Mouse (Mus musculus) skeletal muscle tissue, adult 2 months (tissue): ENCODE measurements around the gene Nudcd3.
"Not testable (repeated sequence)": the region's sequence is repeated elsewhere in the genome, so short reads cannot be mapped to it uniquely, and the experiment has no call there.

Experiments
- DNase-seq: peaks from one replicate; pipeline ENCODE4 v3.0.0-alpha.2; 2012; ENCODE audit warnings: low read depth, low spot score

Nudcd3 gene

GRCm38 (mm10) chr11:6123605-6124120 lies 76.6 kb downstream of the Nudcd3 start:
- no peak for DNase-seq

DNA sequence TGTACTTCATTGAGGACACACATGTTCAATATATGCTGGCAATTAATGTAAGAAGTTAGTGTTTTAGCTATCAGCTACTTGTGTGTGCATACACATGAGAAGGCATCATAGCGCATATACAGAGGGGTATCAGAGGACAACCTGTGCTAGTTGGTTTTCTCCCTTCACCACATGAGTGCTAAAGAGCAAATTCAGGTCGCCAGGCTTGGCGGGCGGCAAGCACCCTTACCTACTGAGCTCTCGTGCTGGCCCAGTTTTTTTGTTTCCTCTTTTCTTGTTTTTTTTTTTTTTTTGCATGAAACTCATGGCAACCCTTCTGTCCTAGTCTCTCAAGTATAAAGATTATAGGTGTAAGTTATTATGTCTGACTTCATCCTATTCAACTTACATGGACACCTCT lies 77.6 kb downstream of the Nudcd3 start:
- DNase-seq = no peak

GRCm38 (mm10) chr11:6120596-6120995 lies 79.6 kb downstream of the Nudcd3 start:
- no peak for DNase-seq

- DNase-seq = no peak
Observed at GRCm38 (mm10) chr11:6120001-6120400, 80.2 kb downstream of the Nudcd3 start.

DNA sequence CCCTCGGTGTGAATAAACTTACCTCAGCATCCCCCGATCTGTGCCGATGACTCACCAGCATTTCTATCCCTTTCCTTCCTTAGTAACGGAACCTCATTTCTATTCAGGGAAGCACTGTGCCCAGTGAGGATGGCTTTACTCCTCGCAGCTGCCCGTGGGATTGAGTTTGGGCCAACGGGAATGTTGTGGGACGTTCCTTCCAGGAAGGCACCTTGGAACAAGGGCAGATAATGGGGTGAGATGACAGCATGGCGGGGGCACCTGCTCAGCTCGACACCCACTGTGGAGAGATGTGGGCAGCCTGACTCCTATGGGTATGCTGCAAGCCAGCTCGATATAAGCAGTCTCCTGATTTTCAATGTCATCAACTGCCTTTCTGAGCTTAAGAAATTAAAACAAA lies 80.9 kb downstream of the Nudcd3 start:
- DNase-seq = no peak

GRCm38 (mm10) chr11:6117956-6118355 lies 82.3 kb downstream of the Nudcd3 start:
- no peak for DNase-seq

GRCm38 (mm10) chr11:6111734-6112484 lies 88.3 kb downstream of the Nudcd3 start:
- no peak for DNase-seq

DNA sequence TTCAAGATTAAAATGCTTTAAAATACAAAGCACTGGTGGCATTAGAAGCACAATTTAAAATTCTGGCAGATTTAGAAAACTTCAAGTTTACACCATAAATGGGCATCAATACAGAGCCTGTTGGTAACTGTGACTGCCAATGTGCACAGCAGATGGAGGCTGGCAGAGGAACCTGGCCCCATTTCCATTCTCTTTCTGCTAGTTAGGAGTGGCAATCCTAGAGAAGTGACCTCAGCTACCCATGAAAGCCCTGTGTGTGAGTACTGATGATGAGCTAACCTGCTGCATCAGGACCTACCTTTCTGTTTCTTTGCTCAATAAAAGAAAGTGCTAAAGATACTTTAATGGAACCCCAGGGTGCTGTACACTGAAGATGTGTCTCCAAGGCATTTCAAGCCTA lies 90.2 kb downstream of the Nudcd3 start:
- no peak for DNase-seq

DNA sequence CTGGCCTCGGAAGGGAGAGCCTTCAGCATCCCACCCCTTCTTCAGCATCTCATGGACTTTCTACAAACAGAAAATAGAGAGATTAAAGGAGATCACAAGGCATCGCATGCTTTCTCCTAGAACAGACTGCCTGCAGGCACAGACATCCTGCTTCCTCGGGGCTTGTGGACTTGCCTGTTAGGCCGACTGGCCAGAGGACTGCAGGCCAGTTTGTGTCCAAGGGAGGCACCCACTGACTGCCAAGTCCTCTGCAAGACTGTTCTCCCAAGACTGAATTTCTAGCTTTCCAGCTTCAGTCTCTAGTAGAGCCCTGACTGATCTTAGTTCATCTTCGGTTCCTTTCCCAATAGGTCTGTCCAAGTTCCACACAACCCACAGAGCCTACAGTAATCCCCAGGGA lies 91.9 kb downstream of the Nudcd3 start:
- no peak for DNase-seq

- DNase-seq = no peak
Observed at GRCm38 (mm10) chr11:6107722-6108121, 92.5 kb downstream of the Nudcd3 start.

DNA sequence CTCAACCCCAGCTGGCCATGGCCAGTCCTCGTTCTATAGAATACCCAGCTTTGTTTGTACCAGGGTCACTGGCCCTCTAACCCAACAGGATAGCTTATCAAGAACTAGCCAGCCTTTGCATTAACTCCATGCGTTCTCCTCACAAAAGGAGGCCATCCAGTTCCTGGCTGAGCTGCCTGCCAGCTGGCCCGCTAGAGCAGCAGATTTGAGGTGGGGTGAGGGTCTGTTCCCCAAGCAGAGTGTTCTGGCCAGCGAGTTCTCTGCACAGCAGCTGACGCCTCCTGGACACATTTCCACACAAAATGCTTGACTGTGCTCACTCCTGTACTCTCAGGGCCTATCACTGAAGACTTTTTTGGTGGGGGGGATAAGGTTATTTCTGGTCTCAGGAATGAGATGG lies 95.5 kb downstream of the Nudcd3 start:
- DNase-seq = no peak

DNA sequence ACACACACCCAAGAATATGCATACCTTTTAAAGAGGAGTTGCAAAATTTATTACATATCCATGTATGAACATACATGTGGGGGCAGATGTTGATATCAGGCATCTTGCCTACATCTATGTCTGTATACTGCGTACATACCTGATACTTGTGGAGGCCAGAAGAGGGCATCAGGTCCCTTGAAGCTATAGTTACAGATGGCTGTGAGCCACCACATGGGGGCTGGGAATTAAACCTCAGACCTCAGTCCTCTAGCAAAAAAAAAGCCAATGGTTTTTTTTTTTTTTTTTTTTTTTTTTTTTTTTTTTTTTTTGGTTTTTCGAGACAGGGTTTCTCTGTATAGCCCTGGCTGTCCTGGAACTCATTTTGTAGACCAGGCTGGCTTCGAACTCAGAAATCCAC lies 103.6 kb downstream of the Nudcd3 start:
- DNase-seq = not testable (repeated sequence)

DNA sequence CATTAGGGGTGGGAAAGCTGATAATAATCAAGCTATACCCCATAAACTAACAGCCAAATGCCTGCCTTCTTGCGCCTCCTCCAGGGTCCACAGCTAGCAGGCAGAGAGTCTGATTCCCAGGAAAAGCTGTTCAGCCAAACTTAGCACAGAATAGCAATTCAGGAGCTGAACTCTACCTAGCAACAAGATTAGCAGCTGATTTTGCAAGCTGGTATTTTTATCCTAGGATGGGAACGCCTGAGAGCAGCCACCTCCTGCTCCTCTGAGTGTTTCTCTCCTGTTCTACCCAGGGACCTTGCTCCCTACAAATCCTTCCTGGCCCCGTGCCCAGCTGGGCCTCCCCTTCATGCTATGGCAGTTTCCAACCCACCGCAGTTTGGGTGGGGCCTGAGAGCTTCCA lies 113.2 kb downstream of the Nudcd3 start:
- DNase-seq = no peak

GRCm38 (mm10) chr11:6078737-6079136 lies 121.5 kb downstream of the Nudcd3 start:
- DNase-seq = no peak

- no peak for DNase-seq
Observed at GRCm38 (mm10) chr11:6075618-6076066, 124.6 kb downstream of the Nudcd3 start.

DNA sequence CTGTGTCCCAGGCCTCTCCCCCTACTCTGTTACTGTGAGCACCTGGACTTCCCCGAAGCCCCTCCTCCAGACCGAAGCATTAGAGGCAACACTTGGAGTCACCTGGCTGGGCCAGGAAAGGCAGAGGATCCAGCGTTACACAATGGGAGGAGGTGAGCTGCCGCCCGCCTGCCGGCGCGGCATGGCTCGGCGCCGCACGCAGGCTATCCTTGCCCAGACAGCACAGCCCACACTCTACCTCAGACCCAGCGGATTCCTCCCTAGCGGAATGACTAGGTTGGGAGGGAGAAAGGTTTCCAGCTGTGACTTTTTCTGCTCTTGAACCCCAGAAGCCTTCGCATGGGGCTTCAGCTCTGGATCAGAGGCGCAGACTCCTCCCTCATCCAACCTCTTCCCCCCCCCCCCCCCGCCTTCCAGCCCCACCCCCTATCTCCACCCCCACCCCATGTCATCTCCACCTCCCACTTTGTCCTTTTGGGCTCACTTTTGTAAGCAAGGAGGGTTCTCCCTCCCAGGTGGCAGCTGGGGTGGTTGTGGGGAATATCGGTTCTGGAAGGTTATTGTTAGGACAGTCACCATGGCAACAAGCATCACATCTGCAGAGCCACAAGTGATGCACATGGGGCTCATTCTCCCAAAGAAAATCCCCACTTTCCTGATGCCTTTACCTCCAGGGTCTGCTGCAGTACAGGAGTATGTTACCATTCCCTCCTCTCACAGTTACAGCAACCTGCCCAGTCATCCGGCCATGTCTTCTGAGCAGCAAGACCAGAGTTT lies 131.8 kb downstream of the Nudcd3 start:
- no peak for DNase-seq

DNA sequence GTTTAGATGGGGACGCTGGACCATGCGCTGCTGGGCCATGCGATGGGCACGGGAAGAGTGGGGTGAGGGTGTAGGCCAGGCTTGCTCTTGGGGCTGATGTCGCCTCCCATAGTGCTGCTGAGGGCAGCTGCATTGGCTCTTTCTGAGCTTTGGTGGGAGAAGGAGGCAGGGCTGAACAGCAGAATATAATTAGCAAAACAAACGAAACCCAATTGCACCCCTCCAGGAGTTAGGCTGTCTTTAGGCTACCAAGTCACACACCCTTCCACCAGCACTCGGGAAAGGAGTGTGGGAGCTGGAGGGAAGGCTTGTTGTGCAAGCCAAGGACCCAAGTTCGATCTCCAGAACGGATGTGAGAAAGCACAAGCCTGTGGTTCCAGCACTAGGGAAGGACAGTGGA lies 133.1 kb downstream of the Nudcd3 start:
- DNase-seq = no peak

DNA sequence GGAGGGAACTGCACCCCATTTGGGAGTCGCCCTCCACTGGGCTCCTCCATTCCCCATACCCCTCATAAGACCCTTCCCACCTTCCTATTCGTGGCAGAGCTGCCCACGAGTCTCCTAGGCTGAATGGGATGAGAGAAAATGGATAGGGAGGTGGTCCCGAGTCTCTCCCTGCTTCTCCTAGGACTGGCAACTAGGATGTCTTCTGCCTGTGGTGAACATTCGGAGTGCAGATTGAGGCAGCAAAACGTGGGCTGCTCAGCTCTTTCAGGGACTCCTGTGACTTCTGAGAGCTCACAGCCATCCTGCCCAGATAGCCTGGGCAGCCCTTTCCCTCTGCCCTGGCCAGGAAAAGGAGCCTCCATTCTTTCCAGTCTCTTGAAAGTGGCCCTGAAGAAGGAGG lies 134.0 kb downstream of the Nudcd3 start, which contains the start of gene Camk2b:
Gene Camk2b (minus strand): TSS at position 187 of the 400 bp plus-strand sequence.
- no peak for DNase-seq

DNA sequence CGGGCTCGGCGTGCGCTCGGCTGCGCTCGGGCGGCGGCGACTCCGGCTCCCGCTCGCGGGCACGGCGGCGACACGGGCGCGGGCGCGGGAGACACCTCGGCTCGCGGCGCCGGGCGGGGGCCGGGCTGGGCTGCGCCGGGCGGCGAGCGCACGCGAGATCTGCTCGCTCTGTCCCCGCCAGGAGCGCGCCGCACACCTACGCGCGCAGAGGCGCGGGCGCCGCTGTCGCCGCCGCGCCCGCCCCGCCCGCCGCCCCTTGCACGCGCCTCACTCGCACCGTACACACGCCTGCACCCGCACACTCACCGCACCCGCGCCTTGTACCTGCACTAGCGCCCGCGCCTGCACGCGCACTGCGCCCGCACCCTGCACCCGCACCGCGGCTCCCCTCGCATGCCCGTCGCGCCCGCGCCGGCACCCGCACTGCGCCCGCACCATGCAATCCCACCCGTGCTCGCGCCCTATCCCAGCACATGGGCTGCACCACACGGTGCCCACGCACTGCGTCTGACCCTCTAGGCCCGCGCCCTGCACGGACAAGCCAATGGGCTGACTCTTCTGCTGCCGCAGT lies 134.6 kb downstream of the Nudcd3 start:
- DNase-seq = no peak

GRCm38 (mm10) chr11:6065046-6065521 lies 135.1 kb downstream of the Nudcd3 start:
- no peak for DNase-seq

GRCm38 (mm10) chr11:6064215-6065045 lies 135.8 kb downstream of the Nudcd3 start:
- no peak for DNase-seq
